Mouse (Mus musculus): ENCODE data around the gene I830077J02Rik.
"Not testable (repeated sequence)": the region's sequence is repeated elsewhere in the genome, so short reads cannot be mapped to it uniquely, and the experiment has no call there.

Gene I830077J02Rik

DNA sequence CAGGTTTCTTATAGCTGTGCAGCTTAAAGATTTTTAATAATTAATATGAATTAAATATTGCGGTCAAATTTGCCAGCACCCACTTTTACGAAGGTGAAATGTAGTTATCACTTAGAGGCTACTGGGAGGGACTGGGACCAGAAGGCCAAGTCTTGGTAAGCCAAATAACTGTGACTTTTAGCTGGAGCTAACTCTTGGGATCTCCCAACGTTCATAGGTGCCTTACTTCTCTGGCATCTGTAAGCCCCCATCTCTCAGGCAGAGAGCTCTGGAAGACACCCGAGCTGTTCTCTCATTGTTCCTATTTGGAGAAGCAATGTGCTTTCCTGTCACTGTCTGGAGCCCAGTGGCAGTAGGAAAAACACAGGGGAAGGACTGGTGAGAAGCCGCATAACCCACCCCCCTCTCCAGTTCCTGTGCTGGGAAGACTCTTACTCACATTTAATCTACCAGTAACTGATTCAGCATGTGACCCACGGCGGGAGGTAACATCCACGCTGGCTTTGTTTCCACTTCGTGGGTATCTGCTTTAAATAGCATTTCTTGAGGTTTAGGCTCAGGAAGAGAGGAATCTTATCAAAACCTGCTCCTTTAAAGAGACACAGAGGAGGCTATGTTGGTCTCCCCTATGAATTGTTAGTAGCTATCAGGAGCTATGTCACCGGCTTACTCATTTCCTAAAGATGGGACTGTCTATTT lies 14.7 kb downstream of the I830077J02Rik start:
- DNase-seq = no peak

DNA sequence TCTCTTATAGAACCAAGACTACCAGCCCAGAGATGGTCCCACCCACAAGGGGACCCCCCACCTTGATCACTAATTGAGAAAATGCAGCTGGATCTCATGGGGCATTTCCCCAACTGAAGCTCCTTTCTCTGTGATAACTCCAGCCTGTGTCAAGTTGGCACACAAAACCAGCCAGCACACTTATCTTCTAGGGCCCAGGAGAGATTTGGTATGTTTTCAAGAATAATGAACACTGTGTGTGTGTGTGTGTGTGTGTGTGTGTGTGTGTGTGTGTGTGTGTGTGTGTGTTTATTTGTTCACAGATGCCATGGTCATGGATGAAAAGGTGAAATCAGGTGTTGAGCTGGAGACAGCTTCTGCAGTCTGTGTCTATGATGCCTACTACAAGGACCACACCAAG lies 16.0 kb downstream of the I830077J02Rik start:
- DNase-seq = not testable (repeated sequence)

DNA sequence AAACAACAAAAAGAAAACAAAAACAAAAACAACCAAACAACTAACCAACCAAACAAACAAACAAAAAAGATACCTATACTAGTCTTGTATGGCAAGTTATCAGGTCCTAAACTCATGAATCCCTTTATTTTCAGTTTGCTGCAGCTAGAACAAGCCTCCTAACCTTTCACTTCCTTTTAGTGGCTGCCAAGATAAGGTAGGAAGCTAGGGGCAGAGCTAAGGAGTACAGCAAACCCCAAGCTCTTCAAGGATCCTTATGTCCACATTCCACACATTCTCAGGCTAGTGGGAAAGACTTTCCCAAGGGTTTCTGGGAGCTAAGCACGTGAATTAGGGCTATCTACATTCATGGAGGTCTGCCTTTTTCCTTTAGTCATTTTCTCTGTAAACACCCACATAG lies 17.2 kb downstream of the I830077J02Rik start:
- no peak for DNase-seq

DNA sequence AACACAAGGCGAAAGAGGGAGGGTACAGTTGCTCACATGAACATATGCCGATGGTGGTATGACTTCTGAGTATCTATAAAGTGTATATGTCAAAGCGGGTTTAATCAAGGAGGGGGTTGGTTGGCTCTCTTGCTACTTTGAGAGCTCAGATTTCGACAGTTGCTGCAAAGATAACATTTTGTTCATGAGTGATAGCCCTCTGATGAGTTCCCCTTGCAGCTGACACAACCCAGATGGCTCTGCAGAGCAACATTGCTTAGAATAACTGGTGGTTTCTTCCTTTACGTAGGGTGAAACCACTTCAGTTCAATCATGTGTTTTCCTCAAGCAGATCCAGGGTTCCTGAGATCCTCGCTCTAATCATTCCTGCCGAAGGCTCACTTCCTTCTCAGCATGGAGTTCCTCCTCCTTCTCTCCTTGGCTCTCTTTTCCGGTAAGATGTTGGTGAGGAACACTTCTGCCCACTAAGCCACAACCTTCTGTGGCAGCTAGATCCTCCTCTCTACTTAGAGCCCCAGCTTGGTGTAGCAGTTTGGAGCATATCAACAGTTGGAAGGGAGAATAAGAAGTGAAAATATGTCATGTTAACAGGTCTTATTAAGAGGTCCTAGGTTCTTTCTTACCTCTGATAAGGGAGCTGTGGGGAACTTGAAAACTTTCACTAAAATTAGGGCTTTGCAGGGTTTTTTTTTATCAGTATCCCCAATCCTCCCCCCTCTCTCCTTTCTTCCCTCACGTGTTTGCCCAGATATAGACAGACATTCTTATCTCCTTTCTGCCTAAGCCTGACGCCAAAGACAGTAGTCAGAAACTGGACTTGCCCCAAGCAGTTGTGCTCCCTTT lies 18.4 kb downstream of the I830077J02Rik start:
- no peak for DNase-seq

DNA sequence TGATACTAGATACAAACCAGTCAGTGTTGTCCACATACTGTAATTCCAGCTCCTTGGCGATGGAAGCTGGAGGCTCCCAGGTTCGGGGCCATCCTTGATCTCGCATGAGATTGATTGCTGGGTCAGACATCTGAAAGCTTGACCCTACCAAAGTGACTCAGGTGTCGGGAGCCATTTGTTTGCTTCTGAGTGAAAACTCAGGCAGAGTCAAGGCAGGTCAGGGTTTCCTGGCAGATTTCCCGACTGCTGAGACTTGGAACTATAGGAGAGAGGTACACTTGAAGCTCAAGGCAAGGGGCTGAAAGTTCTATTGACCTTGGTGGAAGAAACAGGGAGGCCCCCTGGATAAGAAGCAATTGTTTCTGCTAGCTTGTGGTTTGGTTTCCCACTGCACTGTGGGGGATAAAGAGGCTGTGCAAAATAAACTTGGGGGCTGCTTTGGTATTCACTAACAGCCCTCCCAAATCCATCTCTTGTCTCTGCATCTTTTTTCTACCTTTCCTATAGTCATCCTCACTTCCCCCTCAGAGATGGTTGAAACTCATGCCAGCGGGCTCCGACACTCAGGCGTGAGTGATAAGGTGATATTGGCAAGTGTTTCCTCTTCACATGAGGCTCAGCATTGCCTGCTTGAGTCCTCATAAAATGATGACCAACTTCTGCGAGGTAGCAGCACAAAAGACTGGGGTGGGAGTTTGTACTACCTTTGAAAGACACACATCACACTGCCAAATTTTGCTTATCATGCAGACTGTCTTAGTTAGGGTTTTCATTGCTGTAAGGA lies 20.2 kb downstream of the I830077J02Rik start:
- no peak for DNase-seq

DNA sequence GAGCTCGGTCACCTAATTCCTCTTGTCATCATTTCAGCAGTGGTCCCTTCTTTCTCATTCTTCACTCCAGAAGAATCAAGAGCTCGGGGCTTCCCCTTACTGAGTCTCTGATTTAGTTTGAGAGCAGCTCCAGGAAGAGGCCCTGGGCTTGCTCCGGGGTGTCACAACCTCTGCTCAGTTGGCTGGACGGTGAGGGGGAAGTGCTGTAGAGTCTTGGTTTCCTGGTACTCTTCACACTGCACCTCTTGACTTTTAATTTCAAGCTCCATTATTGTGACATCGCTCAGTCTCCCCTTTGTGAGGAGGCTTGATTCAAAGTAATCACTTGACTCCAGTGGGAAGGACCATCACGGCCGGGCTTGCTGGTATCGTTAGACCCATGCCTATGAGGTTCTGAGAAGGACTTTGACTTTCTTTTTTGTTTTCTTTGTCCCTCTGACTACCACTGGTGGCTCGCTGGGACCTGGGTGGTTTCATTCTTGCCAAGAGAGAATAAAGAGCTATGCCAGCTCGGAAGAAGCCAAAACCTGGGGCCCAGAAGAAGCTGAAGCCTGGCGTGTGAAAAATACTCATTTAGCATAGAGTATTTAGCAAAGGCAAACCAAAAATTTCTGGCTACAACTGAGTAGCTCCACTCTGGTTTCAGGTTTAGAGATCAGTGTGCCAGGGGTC lies 21.8 kb downstream of the I830077J02Rik start:
- DNase-seq = no peak

DNA sequence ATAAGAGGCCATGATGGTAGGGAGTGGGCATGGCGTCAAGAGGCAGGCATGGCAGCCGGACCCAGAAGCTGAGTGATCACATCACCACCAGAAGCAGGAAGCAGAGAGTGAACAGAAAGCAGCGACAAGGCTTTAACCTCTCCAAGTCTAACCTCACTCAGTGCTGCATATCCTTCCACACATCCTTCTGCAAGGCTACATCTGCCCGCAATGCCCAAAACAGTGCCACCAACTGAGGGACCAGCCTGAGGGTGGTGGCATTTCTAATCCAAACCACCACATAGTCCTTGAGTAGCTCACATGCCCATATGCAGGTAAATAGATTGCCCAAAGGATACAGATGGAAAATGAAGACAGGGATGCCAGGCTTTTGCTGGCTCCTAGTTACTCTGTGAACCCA lies 23.5 kb downstream of the I830077J02Rik start:
- no peak for DNase-seq

DNA sequence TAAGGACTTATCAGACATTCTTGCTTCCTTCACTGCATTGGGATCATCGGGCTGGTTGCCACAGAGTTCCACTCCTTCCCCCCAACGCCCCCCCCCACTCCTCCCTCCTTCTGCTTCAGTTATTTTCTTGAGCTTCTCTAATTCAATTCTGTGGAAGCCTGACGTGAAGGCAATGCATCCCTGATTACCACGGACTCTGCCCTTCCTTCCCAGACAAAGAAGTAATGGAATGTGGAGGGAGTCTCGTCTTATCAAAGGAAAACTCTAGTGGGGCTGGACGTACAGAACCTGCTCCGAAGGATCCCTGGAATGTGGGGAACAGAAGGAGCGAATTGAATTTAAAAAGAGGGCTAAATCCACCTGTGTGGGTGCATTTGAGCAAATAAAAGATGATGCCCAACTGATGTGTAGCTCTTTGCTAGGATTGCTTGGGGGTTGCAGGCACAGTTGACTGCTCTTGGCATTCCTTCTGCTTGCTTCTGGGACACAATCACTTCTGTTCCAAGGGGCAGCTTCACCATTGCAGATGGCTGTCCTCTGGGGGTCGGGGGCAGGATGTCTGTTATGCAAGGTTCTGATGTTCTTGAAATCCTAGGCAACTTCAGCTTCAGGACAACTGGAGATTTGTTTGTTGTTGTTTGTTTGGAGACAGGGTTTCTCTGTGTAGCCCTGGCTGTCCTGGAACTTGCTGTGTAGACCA lies 24.4 kb downstream of the I830077J02Rik start:
- no peak for DNase-seq

DNA sequence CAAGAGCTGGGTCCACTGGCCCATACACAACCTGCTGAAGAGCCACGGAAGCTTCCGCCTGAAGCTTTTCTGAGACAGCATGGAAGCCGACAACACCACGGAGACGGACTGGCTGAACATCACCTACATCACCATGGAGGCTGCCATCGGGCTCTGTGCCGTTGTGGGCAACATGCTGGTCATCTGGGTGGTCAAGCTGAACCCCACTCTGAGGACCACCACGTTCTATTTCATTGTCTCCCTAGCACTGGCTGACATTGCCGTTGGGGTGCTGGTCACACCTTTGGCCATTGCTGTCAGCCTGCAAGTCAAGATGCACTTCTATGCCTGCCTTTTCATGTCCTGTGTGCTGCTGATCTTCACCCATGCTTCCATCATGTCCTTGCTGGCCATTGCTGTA lies 27.7 kb downstream of the I830077J02Rik start:
- DNase-seq = no peak

DNA sequence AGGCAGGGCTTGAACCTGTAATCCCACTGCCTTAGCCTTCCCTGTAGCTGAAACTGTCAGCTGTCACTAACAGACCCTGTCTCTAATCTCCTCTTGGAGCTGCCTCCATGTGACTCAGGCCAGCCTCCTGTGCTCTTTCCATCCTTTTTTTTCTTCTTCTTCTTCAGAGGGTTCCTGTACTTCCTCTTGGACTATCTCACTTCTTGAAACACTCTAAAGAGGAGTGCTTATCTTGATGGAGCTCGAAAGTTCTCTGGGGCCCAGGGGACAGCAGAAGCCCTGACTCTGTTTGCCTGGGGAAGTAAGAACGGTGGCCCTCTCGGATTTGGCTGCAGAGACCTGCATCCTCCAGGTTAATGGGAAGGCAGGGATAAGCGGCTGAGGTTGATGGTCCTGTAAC lies 28.3 kb downstream of the I830077J02Rik start:
- no peak for DNase-seq

DNA sequence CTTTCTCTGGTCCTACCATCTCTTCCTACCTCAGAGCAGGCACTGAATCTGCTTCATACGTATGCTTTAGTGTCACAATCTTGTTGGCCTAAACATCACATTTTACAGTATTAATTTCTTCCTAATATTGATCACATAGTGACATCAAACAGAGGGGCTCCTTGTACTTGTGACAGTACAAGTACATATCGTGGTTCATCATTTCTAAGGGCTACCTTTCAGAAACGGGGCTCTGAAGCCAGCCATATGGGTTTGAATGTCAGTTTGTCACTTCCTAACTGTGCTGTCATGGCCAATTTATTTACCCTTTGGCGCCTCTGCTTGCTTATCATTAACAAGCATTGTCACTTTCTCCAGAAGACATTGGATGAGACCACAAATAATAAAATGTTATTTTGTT lies 31.0 kb downstream of the I830077J02Rik start:
- DNase-seq = no peak

DNA sequence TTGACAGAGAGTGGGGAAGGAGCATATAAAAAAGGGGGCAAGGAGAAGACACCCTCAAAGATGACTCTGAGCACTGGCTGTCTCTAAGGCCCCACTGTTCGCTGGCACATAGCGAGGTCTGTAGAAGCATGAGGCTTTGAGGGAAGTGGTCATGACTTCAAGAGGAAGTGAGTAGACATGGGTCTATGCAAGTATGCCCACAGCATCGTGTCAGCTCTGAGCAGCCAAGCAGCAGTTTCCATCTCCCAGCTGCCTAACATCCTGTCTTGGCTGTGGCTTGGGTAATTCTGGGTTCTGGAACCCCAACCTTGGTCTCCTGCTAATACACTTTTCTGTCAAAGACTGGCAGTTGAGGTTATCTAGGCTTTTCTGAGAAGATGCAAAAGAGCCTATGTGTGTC lies 31.7 kb downstream of the I830077J02Rik start:
- no peak for DNase-seq

DNA sequence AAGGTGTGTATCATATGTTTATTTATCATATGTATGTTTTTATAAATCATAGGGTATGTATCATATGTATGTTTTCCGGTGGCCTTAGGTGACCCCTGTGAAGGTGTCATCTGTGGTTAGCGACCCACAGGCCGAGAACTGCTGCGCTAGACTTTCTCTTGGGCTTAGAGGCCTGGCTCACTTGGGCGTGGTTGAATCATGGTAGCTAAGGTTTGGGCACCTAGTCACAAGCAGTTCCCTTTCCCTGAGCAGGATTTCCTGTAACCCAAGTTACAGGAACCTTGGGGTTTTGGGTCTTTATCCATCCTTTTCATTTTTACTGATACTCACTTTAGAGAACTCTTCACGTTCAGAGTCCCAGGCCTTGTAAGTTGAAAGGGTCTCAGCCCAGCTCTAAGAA lies 32.2 kb downstream of the I830077J02Rik start:
- DNase-seq = no peak

DNA sequence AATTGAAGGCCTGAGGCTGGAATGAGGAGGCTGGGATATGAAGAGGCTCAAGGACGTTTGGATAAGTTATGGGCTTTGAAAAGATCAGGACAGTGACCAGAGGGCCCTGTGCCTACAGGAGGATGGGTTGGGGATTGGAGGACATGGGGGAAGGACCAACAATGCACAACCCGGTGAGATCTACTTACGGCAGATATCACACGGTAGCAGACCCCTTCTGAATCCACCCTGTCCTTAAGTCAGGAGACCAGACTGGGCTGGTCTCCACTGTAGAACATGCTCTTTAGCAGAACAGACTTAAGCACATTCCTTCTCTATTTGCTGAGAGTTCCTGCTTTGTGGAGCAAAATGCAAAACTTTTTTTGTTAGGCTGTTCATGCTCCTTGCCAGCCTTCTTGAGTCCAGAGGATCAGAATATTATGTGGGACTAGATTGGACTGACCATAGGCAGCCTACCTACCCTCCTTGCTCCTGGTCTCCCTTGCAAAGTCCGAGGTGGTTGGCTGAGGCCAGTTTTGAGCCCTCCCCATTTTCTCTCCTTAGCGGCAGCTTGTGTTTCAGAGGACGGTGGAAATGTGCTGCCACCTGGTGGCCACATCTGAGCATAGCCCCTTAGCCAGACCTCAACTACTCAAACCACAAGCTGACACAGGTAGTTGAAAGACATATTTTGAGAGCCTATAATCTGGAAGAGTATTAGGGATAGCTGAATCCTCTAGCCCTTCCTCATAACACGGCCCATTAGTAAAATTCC lies 32.9 kb downstream of the I830077J02Rik start:
- peak; percentile 76 to 84 for DNase-seq

DNA sequence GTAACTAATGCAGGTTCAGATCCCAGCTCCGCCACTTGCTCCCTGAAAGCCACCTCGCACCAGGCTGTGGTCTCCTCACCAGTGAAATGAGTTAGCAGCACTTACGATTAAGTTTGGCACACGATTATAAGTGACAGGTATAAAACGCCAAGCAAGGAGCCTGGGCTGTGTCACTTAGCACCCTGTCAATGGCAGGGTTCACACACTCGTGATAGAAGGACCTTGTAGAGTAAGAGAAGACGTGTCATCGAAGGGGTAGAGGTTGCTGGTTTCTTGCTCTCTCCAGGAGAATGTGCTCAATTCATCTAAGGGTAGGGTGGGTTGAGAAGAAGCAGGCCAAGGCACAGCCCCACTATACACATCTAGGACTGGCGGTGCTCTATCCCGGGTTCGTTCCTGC lies 33.6 kb downstream of the I830077J02Rik start:
- no peak for DNase-seq

DNA sequence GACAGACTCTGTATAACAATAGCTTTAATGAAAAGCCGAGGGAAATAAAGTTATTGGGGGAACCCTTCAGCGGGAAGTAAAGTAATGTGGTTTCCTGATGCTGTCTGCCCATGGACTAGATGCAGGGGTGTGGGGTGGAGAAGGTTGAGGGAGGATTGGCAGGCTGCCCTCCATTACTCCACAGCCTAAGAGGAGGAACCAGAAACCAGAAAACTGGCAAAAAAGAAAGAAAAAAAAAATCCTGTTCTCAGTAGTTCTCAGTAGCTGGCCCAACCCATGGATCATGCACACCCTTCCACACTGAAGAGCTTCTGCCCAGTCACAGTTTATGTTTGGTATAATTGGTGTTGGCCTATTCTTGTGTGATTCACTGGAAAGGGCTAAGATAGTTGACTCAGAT lies 34.1 kb downstream of the I830077J02Rik start:
- no peak for DNase-seq

DNA sequence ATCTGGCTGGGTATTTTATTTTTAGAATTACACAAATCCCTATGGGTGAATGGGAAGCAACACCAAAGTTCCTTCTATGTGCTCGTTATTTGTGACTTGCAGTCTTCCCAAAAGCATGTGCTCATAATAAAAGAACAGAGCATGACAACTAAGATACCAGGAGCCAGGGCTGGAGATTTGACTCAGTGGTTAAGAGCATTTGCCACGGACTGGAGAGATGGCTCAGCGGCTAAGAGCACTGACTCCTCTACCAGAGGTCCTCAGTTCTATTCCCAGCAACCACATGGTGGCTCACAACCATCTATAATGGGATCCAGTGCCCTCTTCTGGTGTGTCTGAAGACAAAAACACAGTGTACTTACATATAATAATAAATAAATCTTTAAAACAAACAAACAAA lies 35.7 kb downstream of the I830077J02Rik start:
- no peak for DNase-seq

DNA sequence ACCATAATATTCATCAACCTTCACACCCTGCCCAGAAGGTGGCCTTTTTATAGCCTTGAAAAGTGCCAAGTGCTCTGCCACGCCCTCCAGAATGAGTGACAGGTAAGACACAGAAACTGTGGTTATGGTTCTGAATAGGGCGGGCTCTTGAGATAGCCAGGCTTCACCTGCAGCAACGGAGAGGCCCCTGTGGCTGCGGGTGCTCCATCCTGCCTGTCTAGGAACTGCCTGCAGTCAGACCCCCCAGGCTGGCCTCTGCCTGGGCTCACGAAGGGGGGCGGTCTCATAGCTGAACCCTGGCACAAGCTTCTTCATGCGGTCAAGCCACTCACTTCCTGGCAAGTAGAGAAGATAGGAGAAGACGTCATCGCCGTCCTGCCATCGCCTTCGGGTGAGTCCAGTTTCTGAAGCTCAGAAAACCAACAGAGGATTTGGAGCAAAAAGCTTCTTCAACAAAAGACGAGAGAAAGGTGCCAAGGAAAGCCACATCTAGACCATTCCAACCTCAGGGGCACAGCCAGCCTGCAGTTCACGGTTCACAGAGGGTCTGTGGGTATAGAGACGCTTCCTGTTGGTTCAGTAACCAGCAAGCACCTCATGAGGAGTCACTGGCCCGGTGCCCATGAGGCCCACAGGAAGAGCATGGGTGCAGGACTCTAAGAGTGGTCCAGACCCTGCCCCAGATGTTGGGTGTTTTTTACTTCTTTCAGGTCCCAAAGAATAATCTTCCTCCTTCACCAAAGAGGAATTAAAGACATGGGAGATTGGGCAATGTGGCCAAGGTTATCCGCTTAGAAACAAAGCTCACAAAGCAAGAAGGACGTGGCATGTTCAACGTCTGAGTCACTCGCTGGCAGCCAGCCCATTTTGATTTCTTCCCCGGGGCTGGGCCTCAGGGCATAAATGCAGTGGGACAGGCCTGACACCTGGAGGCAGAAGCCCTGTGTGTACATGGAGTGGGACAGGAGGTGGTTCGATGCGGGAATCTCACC lies 37.6 kb downstream of the I830077J02Rik start:
- peak; percentile 20 to 31 for DNase-seq

DNA sequence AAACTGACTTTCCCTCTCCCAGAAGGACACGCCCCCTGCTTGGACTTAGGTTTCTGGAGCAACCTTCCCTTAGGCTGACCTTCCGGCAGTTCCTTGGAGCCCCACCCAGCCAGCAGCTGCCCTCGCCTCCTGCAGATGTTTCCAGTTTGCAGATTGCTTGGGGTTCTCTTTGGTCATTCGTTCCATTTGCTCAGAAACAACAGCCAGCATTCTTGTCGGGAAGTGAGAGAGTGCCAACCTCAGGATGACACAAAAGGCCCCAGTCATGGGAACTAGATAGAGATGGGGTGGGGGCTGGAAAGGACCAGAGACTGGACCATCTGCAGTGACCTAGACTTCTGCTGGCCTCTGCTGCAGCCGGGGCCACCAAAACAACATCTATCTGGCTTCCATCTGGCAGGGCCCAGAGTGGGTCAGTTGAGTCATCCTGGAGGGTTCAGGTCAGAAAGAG lies 38.5 kb downstream of the I830077J02Rik start:
- no peak for DNase-seq
